ENCODE assay signal across 7 mouse cellular contexts in genomic region chr9:32409060-32409961, GRCm38 (mm10). TPM values are rescaled to one million over a fixed set of nuclear protein-coding genes. Genes with fewer than 3 reads are reported as not detected.
DNase-seq lines count a peak whose midpoint lies in the region; ATAC-seq lines count a peak whose summit lies in the region.

No protein-coding gene starts in this region.

- WGBS in kidney, embryonic 14.5 days = 1% methylated on average over 47 of the region's 47 CpGs

- H3K9ac ChIP-seq in kidney, embryonic 14.5 days (ENCODE audit: low read depth, low read length) = peak overlapping the region; percentile 62

- H3K4me3 ChIP-seq in kidney, embryonic 14.5 days (ENCODE audit: low read length) = peak overlapping the region; percentile 51

- H3K36me3 ChIP-seq in kidney, embryonic 14.5 days (ENCODE audit: control insufficient read depth, insufficient read depth, low read length) = no peaks in the 10 kb centered on the region

- peak overlapping the region; percentile 51 for H3K27ac ChIP-seq in kidney, embryonic 14.5 days (ENCODE audit: low read depth, low read length)

- H3K9me3 ChIP-seq in kidney, embryonic 14.5 days (ENCODE audit: control insufficient read depth, low read length) = no peaks in the 10 kb centered on the region

- ATAC-seq in kidney, embryonic 14.5 days (ENCODE audit: low FRiP score, low TSS enrichment) = peak; percentile 45
- ATAC-seq in megakaryocyte-erythroid progenitor cell, adult 5-6 weeks (replicated peaks; ENCODE audit: low FRiP score, low TSS enrichment, poor library complexity, severe bottlenecking) = no peak

- H3K4me2 ChIP-seq in kidney, embryonic 14.5 days (replicated peaks; ENCODE audit: low read depth, low read length) = peak overlapping the region; percentile 93

- peaks cover 18% of the 10 kb centered on the region; the same call in 1 of the 2 replicates for H3K4me1 ChIP-seq in kidney, embryonic 14.5 days (ENCODE audit: control insufficient read depth, insufficient read depth, low read length)

- DNase-seq in Muller cell, postnatal 12 days (ENCODE audit: inconsistent ontology term) = peak; percentile 65
- DNase-seq in adrenal gland, postnatal 14 days = peak; percentile 35
- DNase-seq in forelimb bud, embryonic 11.5 days (ENCODE audit: low read depth, low spot score) = peak; percentile 80
- peak; percentile 63 for DNase-seq in mesoderm, embryonic 11.5 days (ENCODE audit: low read depth, low spot score)
- no peak for DNase-seq in cerebellum, adult 18-20 months

- H3K27me3 ChIP-seq in kidney, embryonic 14.5 days (ENCODE audit: control insufficient read depth, insufficient read depth, low read length) = no peaks in the 10 kb centered on the region

RNA-seq across cellular contexts. Expression of gene Kcnj1, which starts 37.0 kb away (rescaled TPM):
- not detected in 2 replicates for total RNA-seq in adrenal gland, postnatal 14 days (2021)
- 1.4 and 3.3 TPM in 2 replicates for polyA plus RNA-seq in kidney, embryonic 14.5 days (2014; fragmentation: Nextera tagmentation; extraction: Ambion mirVana)
- total RNA-seq in megakaryocyte-erythroid progenitor cell, adult 5-6 weeks (2014; fragmentation: Nextera tagmentation) = not detected in 2 replicates
- total RNA-seq in megakaryocyte-erythroid progenitor cell, adult 5-6 weeks (2017) = not detected in 2 replicates

Comparison
In these comparisons a context has a peak if more than half of its experiments do, and no peak if none do; other contexts are left out.
1. DNase-seq: peak in Muller cell, postnatal 12 days (single experiment), adrenal gland, postnatal 14 days (single experiment), forelimb bud, embryonic 11.5 days (single experiment) and mesoderm, embryonic 11.5 days (single experiment); none in cerebellum, adult 18-20 months (0 of 2).